Mouse (Mus musculus): ENCODE results near the gene Sept4. TPM values are rescaled to one million over a fixed set of nuclear protein-coding genes. Genes with fewer than 3 reads are reported as not detected.
A peak's percentile ranks its signal among the peaks of the same experiment; 100 is the strongest.

Sept4 gene
- polyA plus RNA-seq, 1 experiment: 72.5 TPM

- DNase-seq (ENCODE audit: low spot score): no peak
These were observed 10.4 kb downstream of the Sept4 start for GRCm38 (mm10) chr11:87578963-87579601.

GRCm38 (mm10) chr11:87579713-87580112 lies 11.0 kb downstream of the Sept4 start:
- no peak for DNase-seq (ENCODE audit: low spot score)

GRCm38 (mm10) chr11:87580543-87581085 lies 11.9 kb downstream of the Sept4 start:
- no peak for DNase-seq (ENCODE audit: low spot score)

- no peak for DNase-seq (ENCODE audit: low spot score)
These were observed 12.6 kb downstream of the Sept4 start for GRCm38 (mm10) chr11:87581161-87581865.

- no peak for DNase-seq (ENCODE audit: low spot score)
These were observed 13.4 kb downstream of the Sept4 start for GRCm38 (mm10) chr11:87581933-87582710.

GRCm38 (mm10) chr11:87583291-87584034 lies 14.8 kb downstream of the Sept4 start:
- no peak for DNase-seq (ENCODE audit: low spot score)

- no peak for DNase-seq (ENCODE audit: low spot score)
These were observed 16.2 kb downstream of the Sept4 start for GRCm38 (mm10) chr11:87584711-87585505.

GRCm38 (mm10) chr11:87587211-87587874 lies 18.6 kb downstream of the Sept4 start:
- DNase-seq (ENCODE audit: low spot score): no peak

- no peak for DNase-seq (ENCODE audit: low spot score)
These were observed 20.9 kb downstream of the Sept4 start for GRCm38 (mm10) chr11:87589605-87590004.

GRCm38 (mm10) chr11:87590841-87591525 lies 22.3 kb downstream of the Sept4 start:
- DNase-seq (ENCODE audit: low spot score): no peak

- peak; percentile 97 for DNase-seq (ENCODE audit: low spot score)
These were observed 23.0 kb downstream of the Sept4 start, which contains the start of gene Mtmr4 for GRCm38 (mm10) chr11:87591526-87592353. Mtmr4 (plus strand) TSS chr11:87592162.

- DNase-seq (ENCODE audit: low spot score): no peak
These were observed 23.6 kb downstream of the Sept4 start for GRCm38 (mm10) chr11:87592354-87592695.

- DNase-seq (ENCODE audit: low spot score): no peak
These were observed 24.3 kb downstream of the Sept4 start for GRCm38 (mm10) chr11:87592713-87593598.

- peak; percentile 82 for DNase-seq (ENCODE audit: low spot score)
These were observed 26.7 kb downstream of the Sept4 start for GRCm38 (mm10) chr11:87595327-87595841.

GRCm38 (mm10) chr11:87595976-87596375 lies 27.3 kb downstream of the Sept4 start:
- DNase-seq (ENCODE audit: low spot score): no peak

GRCm38 (mm10) chr11:87596492-87596891 lies 27.8 kb downstream of the Sept4 start:
- peak; percentile 17 for DNase-seq (ENCODE audit: low spot score)

GRCm38 (mm10) chr11:87597061-87597460 lies 28.4 kb downstream of the Sept4 start:
- no peak for DNase-seq (ENCODE audit: low spot score)
